Mouse (Mus musculus): ENCODE measurements around the gene Cep164. TPM values are rescaled to one million over a fixed set of nuclear protein-coding genes. Genes with fewer than 3 reads are reported as not detected.

Cep164 gene
- polyA plus RNA-seq, 1 experiment from 2014 or later, result 16.5 TPM

DNA sequence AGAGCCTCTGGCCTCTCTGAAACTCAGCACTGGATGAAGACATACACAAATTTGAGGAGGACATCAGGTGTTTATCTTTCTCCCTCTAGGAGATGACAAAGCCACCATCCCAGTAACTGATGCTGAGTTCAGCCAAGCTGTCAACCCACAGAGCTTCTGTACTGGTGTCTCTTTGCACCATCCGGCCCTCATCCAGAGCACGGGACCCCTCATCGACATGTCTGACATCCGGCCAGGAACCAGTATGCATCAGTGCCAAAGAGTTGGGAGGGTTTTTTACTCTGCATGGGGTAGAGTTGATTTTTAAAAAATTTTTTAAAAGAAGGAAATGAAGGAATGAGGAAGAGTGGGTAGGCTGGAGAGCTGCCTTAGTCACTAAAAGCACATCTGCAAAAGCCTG lies 78.6 kb downstream of the Cep164 start:
- 87% methylated on average over 4 of the region's 4 CpGs for WGBS

DNA sequence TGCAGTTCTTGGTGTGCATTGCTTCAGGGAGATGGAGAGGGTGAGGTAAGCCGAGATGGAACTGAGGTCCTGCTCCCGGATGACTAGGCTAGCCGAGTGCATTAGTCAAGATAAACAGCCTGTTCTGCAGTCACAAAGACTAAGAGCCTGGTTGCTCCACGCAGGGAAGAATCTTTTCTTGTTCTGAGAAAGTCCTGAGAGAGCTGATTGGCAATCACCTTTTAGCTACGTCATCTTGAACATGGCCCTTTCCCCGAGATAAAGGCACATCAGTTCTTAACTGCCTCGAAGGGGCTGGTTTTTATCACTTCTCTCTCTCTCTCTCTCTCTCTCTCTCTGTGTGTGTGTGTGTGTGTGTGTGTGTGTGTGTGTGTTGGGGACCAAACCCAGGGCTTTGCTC lies 83.0 kb downstream of the Cep164 start:
- 25% methylated on average over 7 of the region's 7 CpGs for WGBS
- H3K27me3 ChIP-seq (replicated peaks; ENCODE audit: insufficient read depth, low read length), result no peaks in the 10 kb centered on the region
- no peak overlapping the region for H3K9ac ChIP-seq (replicated peaks; ENCODE audit: low read depth)
- H3K9me3 ChIP-seq (ENCODE audit: low read length), result no peaks in the 10 kb centered on the region
- H3K27ac ChIP-seq (ENCODE audit: low read length), result no peak overlapping the region
- no peak overlapping the region for H3K4me2 ChIP-seq (replicated peaks; ENCODE audit: low read depth, low read length)
- DNase-seq (ENCODE audit: low spot score), result no peak
- H3K36me3 ChIP-seq (ENCODE audit: insufficient read depth, low read length), result no peaks in the 10 kb centered on the region
- no peak overlapping the region for H3K4me3 ChIP-seq (ENCODE audit: low read depth, low read length)
- TF ChIP-seq EP300 (IDR thresholded peaks at IDR 0.05) (no peak), CTCF (IDR thresholded peaks at IDR 0.05) (no peak)
- ATAC-seq, result no peak
- no peaks in the 10 kb centered on the region for H3K4me1 ChIP-seq (ENCODE audit: insufficient read depth, low read depth, low read length)

More for the DNA sequence above, 78.6 kb downstream of the Cep164 start:
- ATAC-seq (no peak), DNase-seq (ENCODE audit: low spot score) (no peak)
- no peak overlapping the region for H3K9ac ChIP-seq (replicated peaks; ENCODE audit: low read depth)
- no peak overlapping the region for H3K4me3 ChIP-seq (ENCODE audit: low read depth, low read length)
- H3K9me3 ChIP-seq (ENCODE audit: low read length), result no peaks in the 10 kb centered on the region
- H3K36me3 ChIP-seq (ENCODE audit: insufficient read depth, low read length), result no peaks in the 10 kb centered on the region
- H3K4me1 ChIP-seq (ENCODE audit: insufficient read depth, low read depth, low read length), result no peaks in the 10 kb centered on the region
- no peak overlapping the region for H3K4me2 ChIP-seq (replicated peaks; ENCODE audit: low read depth, low read length)
- no peaks in the 10 kb centered on the region for H3K27me3 ChIP-seq (replicated peaks; ENCODE audit: insufficient read depth, low read length)
- TF ChIP-seq EP300 (IDR thresholded peaks at IDR 0.05), result no peak
- H3K27ac ChIP-seq (ENCODE audit: low read length), result no peak overlapping the region

DNA sequence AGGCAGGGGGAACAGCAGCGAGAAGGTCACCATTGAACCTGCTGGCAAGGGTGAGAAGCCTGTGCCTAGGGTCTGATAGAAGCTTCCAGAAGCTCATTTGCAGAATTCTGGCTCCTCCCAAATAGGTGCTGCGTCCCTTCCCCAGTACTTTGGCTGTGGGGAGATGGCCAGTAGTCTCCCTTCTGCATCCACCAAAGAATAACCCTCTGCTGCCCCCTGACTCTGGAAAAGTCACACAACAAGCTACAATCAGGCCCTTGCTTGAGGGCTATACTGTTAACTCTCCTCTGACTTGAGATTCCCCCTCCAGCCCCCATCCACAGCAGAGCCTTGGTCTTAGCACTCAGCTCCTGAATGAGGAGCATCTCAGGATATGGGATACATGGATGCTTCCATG lies 87.9 kb downstream of the Cep164 start:
- Histone ChIP-seq H3K27ac (ENCODE audit: low read length) (no peak overlapping the region), H3K4me1 (ENCODE audit: insufficient read depth, low read depth, low read length) (no peaks in the 10 kb centered on the region), H3K4me2 (replicated peaks; ENCODE audit: low read depth, low read length) (no peak overlapping the region), H3K27me3 (replicated peaks; ENCODE audit: insufficient read depth, low read length) (no peaks in the 10 kb centered on the region), H3K4me3 (ENCODE audit: low read depth, low read length) (no peak overlapping the region), H3K9me3 (ENCODE audit: low read length) (no peaks in the 10 kb centered on the region), H3K36me3 (ENCODE audit: insufficient read depth, low read length) (no peaks in the 10 kb centered on the region), H3K9ac (replicated peaks; ENCODE audit: low read depth) (no peak overlapping the region)
- no peak for ATAC-seq
- TF ChIP-seq CTCF (IDR thresholded peaks at IDR 0.05) (peak; percentile 59), EP300 (IDR thresholded peaks at IDR 0.05) (no peak)
- WGBS, result 58% methylated on average over 2 of the region's 2 CpGs
- DNase-seq (ENCODE audit: low spot score), result peak; percentile 28

DNA sequence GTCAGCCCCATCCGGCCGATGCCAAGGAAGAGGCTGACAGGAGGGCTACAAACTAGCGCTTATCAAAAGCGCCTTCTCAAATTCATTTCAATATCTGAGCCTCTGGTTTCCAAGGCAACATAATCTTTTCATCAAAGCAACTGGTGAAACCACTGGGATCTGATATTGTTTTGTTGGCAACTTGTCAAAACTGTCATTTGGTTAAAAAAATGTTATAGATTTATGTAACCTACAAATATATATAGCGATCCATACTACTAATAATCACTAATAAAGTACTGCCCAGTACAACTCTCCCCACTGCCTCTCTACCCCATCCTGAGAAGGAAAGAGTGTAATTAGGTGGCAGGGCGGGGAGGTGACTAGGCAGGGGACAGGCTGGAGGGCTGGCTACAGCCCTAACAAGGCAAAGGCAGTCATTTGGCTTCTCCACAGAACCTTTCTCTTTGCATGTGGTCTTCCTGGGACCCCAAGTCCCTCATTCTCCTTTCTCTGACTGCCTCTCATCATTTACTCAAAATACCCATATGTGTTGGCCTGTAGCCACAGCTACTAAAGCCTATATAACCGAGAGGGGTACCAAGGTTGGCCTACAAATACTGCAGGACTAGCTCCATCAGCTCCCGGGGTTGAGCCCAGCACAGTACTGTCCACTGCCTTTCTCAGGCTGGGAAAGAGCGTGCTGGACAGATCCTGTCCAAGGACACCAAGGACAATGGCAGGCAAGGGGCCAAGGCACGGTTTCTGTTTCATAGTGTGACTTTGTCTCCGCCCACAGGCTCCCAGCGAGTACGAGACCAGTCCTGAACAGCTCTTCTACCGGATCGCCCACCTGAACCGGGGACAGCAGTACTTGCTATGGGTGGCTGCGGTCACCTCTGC lies 88.5 kb downstream of the Cep164 start:
- no peak overlapping the region for H3K4me2 ChIP-seq (replicated peaks; ENCODE audit: low read depth, low read length)
- H3K27ac ChIP-seq (ENCODE audit: low read length), result no peak overlapping the region
- H3K4me3 ChIP-seq (ENCODE audit: low read depth, low read length), result no peak overlapping the region
- no peaks in the 10 kb centered on the region for H3K27me3 ChIP-seq (replicated peaks; ENCODE audit: insufficient read depth, low read length)
- H3K9me3 ChIP-seq (ENCODE audit: low read length), result no peaks in the 10 kb centered on the region
- TF ChIP-seq EP300 (IDR thresholded peaks at IDR 0.05) (no peak), CTCF (IDR thresholded peaks at IDR 0.05) (no peak)
- no peaks in the 10 kb centered on the region for H3K36me3 ChIP-seq (ENCODE audit: insufficient read depth, low read length)
- no peaks in the 10 kb centered on the region for H3K4me1 ChIP-seq (ENCODE audit: insufficient read depth, low read depth, low read length)
- ATAC-seq (peak; percentile 32; the same call in 1 of the 2 replicates), DNase-seq (ENCODE audit: low spot score) (peak; percentile 57)
- 47% methylated on average over 17 of the region's 17 CpGs for WGBS
- no peak overlapping the region for H3K9ac ChIP-seq (replicated peaks; ENCODE audit: low read depth)

DNA sequence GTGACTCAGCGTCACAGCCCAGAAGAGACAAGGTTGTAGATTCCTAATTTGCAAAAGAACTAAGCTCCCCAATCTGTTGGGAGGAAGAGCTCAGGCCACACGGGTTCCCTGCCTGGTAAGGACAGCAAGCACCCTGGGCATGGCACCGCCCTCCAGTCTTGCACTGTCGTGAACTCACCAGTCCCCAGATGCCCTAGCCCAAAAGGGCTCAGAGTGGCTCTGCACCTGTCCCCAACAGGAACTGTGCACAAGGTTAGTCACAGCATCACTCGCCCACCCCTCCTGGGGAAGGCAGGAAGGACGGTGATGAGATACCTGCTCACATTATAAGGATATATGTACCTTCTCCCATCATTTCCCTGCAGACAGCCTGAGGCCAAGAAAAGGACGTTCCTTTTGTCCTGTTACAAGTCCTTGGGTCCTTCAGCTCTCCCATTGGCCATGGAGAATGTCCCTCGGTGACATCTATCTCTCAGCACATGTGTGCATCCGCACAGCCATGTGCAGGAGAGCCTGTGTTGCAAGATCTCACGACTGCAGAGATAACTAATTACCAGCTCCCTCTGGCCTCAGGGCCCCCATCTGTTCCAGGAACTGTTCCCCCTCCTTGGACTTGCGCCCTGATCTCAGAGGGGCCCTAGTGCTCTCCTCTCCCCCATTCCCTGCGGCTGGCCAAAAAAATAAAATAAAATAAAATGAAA lies 89.3 kb downstream of the Cep164 start:
- H3K27ac ChIP-seq (ENCODE audit: low read length), result no peak overlapping the region
- no peak for ATAC-seq
- no peak overlapping the region for H3K4me2 ChIP-seq (replicated peaks; ENCODE audit: low read depth, low read length)
- no peak overlapping the region for H3K9ac ChIP-seq (replicated peaks; ENCODE audit: low read depth)
- TF ChIP-seq CTCF (IDR thresholded peaks at IDR 0.05) (no peak), EP300 (IDR thresholded peaks at IDR 0.05) (no peak)
- H3K36me3 ChIP-seq (ENCODE audit: insufficient read depth, low read length), result no peaks in the 10 kb centered on the region
- no peaks in the 10 kb centered on the region for H3K27me3 ChIP-seq (replicated peaks; ENCODE audit: insufficient read depth, low read length)
- H3K9me3 ChIP-seq (ENCODE audit: low read length), result no peaks in the 10 kb centered on the region
- H3K4me1 ChIP-seq (ENCODE audit: insufficient read depth, low read depth, low read length), result no peaks in the 10 kb centered on the region
- no peak overlapping the region for H3K4me3 ChIP-seq (ENCODE audit: low read depth, low read length)
- WGBS, result 56% methylated on average over 12 of the region's 12 CpGs
- DNase-seq (ENCODE audit: low spot score), result no peak

DNA sequence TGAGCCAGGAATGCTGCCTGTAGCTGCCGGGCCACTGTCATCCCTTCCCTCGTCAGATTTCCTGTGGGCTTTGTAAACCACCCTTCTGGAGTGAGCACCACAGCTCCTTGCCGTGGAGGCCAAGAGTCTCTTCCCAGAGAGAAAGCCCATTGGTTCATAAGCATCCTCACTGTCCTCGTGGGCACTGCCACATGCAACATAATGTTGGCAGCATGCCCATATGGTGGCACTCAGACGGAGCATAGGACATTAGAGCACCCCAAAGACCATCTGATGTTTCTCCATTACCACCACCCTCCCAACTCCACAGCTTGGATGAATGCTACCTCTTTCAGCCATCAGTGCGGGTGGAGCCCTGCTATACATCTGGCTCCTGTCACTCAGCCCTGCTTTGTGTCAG lies 95.2 kb downstream of the Cep164 start:
- no peak for DNase-seq (ENCODE audit: low spot score)
- no peak overlapping the region for H3K4me2 ChIP-seq (replicated peaks; ENCODE audit: low read depth, low read length)
- 47% methylated on average over 6 of the region's 6 CpGs for WGBS
- no peaks in the 10 kb centered on the region for H3K4me1 ChIP-seq (ENCODE audit: insufficient read depth, low read depth, low read length)
- no peak overlapping the region for H3K4me3 ChIP-seq (ENCODE audit: low read depth, low read length)
- H3K36me3 ChIP-seq (ENCODE audit: insufficient read depth, low read length), result no peaks in the 10 kb centered on the region
- ATAC-seq, result no peak
- no peaks in the 10 kb centered on the region for H3K27me3 ChIP-seq (replicated peaks; ENCODE audit: insufficient read depth, low read length)
- no peak for TF ChIP-seq CTCF (IDR thresholded peaks at IDR 0.05)
- no peak for TF ChIP-seq EP300 (IDR thresholded peaks at IDR 0.05)
- no peak overlapping the region for H3K9ac ChIP-seq (replicated peaks; ENCODE audit: low read depth)
- H3K9me3 ChIP-seq (ENCODE audit: low read length), result no peaks in the 10 kb centered on the region
- H3K27ac ChIP-seq (ENCODE audit: low read length), result no peak overlapping the region

All from lung, postnatal 0 days (tissue).